15 mouse cellular contexts compared by ENCODE assay signal in genomic region chr6:111561347-111561746, GRCm38 (mm10).
"Had no signal": no experiment of that assay in that cellular context is flagged by ENCODE, and none has a peak within 500 bp of the region (broad histone marks: within the 10 kb centered on the region; RNA-seq: fewer than 3 reads in every experiment).

No protein-coding gene starts in this region.

- H3K9me3 ChIP-seq: neural tube, embryonic 15.5 days; stomach, embryonic 15.5 days had no signal

- DNase-seq: retina, postnatal 1 day; right cerebral cortex, adult 18-20 months; right cerebral cortex, postnatal 14 days; right cerebral cortex, postnatal 25 days; right cerebral cortex, postnatal 4 days; spleen, adult 18-20 months; thymus, adult 18-20 months; thymus, adult 2 months; thymus, postnatal 14 days; thymus, postnatal 25 days; thymus, postnatal 36 days; thymus, postnatal 4 days had no signal

- H3K4me2 ChIP-seq: neural tube, embryonic 15.5 days; stomach, embryonic 15.5 days had no signal

- H3K9ac ChIP-seq: neural tube, embryonic 15.5 days; stomach, embryonic 15.5 days had no signal

- H3K4me1 ChIP-seq: stomach, embryonic 15.5 days had no signal

- H3K27ac ChIP-seq: neural tube, embryonic 15.5 days; stomach, embryonic 15.5 days; stomach, postnatal 0 days had no signal

- H3K27me3 ChIP-seq: neural tube, embryonic 15.5 days; stomach, embryonic 15.5 days had no signal

- H3K4me3 ChIP-seq: neural tube, embryonic 15.5 days; stomach, embryonic 15.5 days had no signal

- H3K36me3 ChIP-seq: neural tube, embryonic 15.5 days; stomach, embryonic 15.5 days had no signal
